Mouse (Mus musculus) liver, adult 2 months (tissue): ENCODE results near the gene Ankrd49.

Source experiments
- CTCF ChIP-seq: fragments of 200-500 bp; IDR thresholded peaks from 2 replicates; pipeline ENCODE4 v1.5.1; 2011; ENCODE audit warnings: low read depth, low read length, control low read depth
- POLR2A ChIP-seq: fragments of 200-500 bp; IDR thresholded peaks from 2 replicates; pipeline ENCODE4 v1.6.1; 2011; ENCODE audit warnings: low read length, control low read depth; ENCODE audit not compliant: insufficient read depth; ENCODE audit errors: extremely low read depth

- TF ChIP-seq CTCF (no peak), POLR2A (no peak)
Measured at GRCm38 (mm10) chr9:14805714-14806113, 21.1 kb upstream of the Ankrd49 start.
